Mouse (Mus musculus): ENCODE results near the gene Afap1l2.

GRCm38 (mm10) chr19:56997164-56997599 lies 10.8 kb downstream of the Afap1l2 start:
- TF ChIP-seq CTCF (IDR thresholded peaks at IDR 0.05; ENCODE audit: borderline replicate concordance, control insufficient read depth, extremely low read depth, insufficient read depth, low read length, poor library complexity) (no peak), POLR2A (IDR thresholded peaks at IDR 0.05; ENCODE audit: control insufficient read depth, extremely low read depth, insufficient read depth, low read length, poor library complexity) (no peak)

All from thymus, adult 2 months (tissue).